Comparison of ENCODE assay signal across 15 mouse cellular contexts in the genomic region with DNA sequence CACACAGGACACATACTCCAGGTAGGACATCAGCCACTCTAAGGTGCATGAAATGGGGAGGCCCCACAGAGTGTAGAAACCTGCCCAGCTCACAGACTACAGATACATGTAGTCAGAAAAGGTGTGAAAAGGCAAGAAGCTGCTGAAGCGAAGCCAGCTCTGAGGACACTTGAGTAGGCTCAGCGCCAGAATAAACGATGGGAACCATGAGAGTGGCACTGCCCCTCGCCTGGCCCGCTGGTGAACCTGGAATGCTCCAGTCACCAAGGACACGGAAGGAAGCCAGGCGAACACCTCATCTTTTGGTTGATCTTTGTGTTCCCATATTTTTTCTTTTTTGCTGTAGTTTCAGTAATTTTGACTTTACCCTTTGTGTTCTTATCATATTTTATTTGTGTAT.
"Had no signal": no experiment of that assay in that cellular context is flagged by ENCODE, and none has a peak within 500 bp of the region (broad histone marks: within the 10 kb centered on the region; RNA-seq: fewer than 3 reads in every experiment).

No protein-coding gene starts in this region.

- H3K4me3 ChIP-seq: intestine, embryonic 15.5 days; layer of hippocampus, adult 2 months; limb, embryonic 12.5 days; liver, embryonic 13.5 days; midbrain, embryonic 13.5 days; myocyte; neural tube, embryonic 15.5 days had no signal

- H3K27me3 ChIP-seq: intestine, embryonic 15.5 days; limb, embryonic 12.5 days; liver, embryonic 13.5 days; midbrain, embryonic 13.5 days; neural tube, embryonic 15.5 days had no signal

- ATAC-seq: intestine, embryonic 15.5 days; liver, postnatal 0 days; midbrain, embryonic 13.5 days had no signal

- H3K36me3 ChIP-seq: intestine, embryonic 15.5 days; limb, embryonic 12.5 days; liver, embryonic 13.5 days; midbrain, embryonic 13.5 days; neural tube, embryonic 15.5 days had no signal

- DNase-seq: liver; liver, embryonic 13.5 days; liver, postnatal 0 days; right cerebral cortex, adult 18-20 months; right cerebral cortex, postnatal 25 days; thymus, adult 18-20 months; thymus, postnatal 14 days had no signal

- H3K4me1 ChIP-seq: intestine, embryonic 15.5 days; limb, embryonic 12.5 days; liver, embryonic 13.5 days; neural tube, embryonic 15.5 days had no signal

- H3K4me2 ChIP-seq: hindbrain, embryonic 14.5 days; intestine, embryonic 15.5 days; limb, embryonic 12.5 days; liver, embryonic 13.5 days; midbrain, embryonic 13.5 days; neural tube, embryonic 15.5 days had no signal

- H3K9ac ChIP-seq: hindbrain, embryonic 14.5 days; intestine, embryonic 15.5 days; limb, embryonic 12.5 days; liver, embryonic 13.5 days; liver, postnatal 0 days; midbrain, embryonic 13.5 days; neural tube, embryonic 15.5 days had no signal

- H3K9me3 ChIP-seq: intestine, embryonic 15.5 days; liver, embryonic 13.5 days had no signal

- H3K27ac ChIP-seq: hindbrain, embryonic 14.5 days; intestine, embryonic 15.5 days; kidney, postnatal 0 days; layer of hippocampus, adult 2 months; limb, embryonic 12.5 days; liver, embryonic 13.5 days; midbrain, embryonic 13.5 days; neural tube, embryonic 15.5 days had no signal
